Mouse (Mus musculus) NIH3T3 (cell line): ENCODE data around the gene Sptbn1.

Source experiments
- DNase-seq: peaks from one replicate; pipeline ENCODE4 v3.0.0-alpha.2; 2012; ENCODE audit warnings: low read depth

Sptbn1 gene

DNA sequence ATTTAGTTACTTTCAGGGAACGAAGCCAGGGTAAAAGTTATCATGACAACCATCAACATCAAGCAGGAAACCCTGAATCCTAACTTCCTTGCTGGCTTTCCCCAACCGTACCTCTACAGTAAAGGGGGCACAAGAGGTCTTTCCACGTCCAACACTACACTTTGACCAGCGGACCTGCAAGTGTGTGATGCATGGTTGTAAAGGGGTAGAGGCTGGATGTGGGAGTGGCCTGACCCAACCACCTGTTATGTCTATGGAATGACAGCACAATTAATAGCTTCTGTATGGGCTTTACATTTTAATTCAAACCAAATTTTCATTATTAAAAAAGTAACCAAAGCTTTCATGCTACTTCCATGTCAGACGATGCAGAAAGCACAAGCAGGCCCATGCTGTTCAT lies 96.8 kb downstream of the Sptbn1 start:
- DNase-seq, result no peak

DNA sequence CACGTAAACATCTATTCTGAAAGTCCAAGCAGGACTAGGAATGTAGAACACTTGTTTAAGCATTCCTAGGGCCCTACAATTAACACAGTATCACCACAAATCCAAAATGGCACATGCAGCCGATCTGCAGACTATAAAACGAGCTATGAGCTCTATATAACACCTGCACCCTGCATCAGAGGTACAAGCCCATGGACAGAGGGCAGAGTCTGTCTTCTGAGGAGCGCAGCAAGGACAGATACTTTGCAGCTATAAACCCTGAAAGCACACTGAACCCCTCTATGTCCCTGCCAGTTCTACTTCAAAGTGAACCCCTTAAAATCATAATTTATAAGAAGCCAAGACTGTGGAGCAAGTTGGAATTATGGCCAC lies 101.4 kb downstream of the Sptbn1 start:
- DNase-seq, result no peak

DNA sequence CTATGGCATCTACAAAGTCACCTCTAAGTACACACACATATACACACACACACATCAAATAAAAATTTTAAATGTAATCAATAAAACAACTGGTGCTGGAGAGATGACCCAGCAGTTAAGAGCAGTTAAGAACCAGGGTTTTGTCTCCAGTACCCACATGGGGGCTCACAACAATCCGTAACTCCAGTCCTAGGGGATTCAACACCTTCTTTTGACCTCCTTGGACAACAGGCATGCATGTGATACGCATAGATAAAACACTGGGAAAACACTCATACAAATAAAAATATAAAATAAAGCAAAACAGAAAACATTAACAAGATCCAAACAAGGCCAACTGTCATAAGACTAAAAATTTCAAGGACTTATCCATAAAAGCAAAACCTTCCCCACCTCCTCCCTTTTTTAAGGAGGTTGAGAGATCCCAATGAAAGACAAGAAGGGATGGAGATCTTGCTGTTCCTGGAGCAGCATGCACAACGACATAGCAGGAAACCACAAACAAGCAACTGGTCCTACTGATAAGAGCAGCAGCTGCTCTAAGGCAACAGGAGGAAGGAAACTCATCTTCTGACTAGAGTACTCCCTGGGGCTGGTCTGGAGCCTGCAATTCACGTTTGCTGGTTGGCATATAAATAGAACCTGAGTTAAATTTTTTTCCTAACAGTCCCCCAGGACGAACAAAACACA lies 102.0 kb downstream of the Sptbn1 start:
- DNase-seq, result no peak

DNA sequence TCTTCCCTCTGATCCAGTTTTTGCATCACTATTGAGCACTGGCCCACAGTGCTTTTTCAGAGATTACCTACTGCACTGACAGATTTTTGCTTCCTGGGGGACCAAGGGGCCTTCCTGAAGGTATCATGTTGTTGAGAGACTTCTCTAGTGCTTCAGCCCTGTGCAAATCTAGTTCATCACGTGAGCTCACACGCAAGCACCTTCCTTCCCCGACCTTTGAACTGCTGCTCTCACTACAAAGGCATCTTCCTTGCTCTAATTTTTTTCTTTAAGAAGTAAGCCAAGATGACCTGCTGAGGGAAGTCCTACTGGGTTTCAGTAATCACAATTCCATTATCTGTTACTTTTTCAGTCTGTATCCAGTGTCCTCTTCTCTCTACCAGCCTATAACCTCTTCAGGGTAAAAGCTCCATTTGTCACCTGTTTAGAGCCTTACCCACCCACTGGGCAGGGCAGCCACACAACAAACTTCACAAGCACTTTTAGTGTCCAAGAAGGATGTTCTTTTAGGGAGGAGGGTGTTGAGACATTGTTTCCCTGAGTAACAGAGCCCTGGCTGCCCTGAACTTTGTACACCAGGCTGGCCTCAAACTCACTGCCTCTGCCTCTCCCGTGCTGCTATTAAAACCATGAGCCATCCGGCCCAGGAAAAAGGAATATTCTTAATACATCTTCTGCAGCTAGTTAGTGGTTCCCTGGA lies 103.3 kb downstream of the Sptbn1 start:
- DNase-seq, result no peak

DNA sequence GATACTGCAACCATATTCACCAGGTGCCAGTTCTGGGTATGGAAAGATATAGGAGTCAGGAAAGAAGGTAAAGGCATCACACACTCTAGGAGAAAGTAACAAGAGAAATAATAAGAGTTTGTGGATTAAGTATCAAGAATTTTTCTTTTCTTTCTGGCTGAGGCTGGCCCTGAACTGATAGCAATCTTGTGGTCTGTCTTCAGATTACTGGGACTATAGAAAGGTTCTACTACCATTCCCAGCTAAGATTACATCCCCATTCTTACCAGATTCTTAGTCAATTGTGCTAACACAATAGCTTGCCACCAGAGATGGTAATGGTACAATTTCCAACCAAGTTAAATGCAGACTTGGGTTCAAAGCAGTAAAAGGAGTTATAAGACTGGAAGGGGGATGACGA lies 104.1 kb downstream of the Sptbn1 start:
- DNase-seq, result no peak

DNA sequence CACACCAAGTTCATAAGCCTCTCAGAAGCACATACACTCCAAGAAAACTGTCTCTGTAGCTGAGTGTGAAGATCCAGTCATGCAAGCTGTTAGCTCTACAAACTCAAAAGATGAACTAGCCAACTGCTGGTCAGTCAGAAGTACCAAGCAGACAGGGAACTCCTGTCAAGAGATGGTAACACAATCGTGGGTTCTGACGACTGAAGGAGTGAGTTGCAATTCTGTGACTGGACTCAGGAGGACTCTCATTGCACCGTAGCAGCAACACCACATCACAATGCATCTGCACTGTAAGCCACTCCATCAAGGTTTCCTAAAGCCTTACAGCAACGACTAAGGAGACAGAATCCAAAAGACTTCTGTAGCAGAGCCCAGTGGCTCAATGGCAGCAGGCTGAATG lies 104.9 kb downstream of the Sptbn1 start:
- DNase-seq, result peak; percentile 74

DNA sequence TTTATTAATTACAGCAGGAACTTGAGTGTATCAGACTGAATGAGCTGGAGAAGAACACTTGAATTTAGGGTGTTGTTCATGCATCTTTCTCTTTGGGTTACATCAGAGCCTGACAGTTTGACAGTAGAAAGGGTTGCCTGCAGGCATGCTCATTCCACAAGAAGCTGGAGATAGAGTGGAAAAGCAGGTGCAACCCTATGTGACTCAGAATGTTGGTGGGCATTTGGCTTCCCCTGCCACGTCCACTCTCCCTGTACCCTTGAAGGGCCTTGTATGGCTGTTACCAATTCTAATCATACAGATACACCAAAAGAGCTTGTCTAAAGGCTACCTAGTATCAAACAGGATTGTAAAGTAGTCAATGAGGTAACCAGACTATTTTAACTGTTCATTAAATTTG lies 106.2 kb downstream of the Sptbn1 start:
- no peak for DNase-seq

DNA sequence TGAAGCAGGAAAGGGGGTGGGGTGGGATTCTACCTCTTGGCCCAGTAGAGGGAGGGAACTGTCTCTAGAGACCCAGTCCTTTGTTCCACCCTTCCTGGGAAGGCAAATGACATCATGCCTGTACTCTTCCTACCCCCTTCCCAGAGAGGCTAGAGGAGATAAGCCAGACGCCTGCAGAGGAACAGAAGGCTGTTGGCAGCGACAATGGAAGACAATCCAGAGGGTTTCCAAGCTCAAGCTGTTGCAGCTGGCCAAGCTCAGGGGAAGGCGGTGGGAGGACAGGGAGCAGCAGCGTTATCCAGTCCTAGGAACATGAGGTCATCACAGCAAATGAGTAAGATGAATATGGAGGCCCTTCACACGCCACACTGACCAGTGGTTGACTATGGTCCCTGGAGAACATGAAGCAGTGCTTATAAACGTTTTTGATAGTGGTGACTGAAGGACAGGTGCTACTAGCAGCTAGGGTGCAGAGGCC lies 106.8 kb downstream of the Sptbn1 start:
- peak; percentile 30 for DNase-seq

DNA sequence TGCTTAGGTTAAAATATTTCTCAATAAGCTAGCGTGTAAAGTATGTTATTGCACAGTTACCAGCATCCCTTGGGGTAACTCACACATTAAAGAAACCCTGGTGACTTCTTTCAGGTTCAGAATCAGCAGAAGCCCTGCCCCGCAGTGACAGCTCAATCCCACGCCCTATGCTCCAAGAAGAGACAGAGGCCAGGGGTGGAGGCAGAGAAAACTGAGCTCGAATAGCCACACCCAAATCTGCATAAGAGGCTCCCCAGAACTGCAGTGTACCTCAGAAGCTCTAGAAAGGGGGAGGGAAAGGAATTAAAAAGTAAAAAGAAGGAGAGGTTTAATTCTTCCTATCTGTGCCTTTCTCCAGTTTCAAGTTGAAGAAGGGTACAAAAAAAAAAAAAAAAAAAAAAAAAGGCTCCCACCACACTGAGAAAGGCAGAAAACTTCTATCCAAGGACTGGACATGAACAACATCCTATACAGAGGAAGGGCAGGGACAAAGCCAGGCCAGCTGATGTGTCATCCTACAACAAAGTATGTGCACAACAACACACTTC lies 107.3 kb downstream of the Sptbn1 start:
- DNase-seq, result no peak

DNA sequence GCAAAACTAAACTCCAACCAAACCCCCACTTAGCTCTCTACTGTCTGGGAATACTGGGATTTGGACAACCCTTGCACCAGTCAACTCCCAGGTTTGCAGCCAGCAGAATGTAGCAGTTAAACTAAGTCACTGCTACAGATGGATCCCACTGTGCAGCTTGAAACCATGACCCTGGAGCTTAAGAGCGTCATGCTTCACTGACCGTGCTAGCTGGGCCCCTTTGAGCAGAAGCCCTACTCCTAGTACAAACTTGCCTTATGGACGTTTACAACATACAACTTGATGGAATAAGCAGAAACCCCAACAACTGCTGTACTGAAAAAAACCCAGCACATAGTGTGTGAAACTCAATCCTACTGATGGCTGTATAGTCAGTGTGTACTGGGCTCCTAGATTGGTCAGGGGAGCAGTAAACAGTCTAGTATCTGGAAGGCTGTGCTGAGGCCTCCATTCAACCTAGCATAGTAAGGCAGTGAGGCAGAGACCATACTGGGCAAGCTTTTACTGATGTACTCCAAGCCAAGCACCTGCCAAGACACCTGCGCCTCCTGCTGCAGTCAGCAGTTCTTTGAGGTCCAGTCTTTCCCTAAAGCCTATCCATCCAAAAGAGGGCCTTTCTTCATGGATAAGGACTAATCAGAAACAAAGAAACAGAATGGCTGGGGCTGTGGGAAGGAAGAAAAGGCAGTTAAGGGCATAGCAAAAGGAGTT lies 108.3 kb downstream of the Sptbn1 start:
- DNase-seq, result no peak

DNA sequence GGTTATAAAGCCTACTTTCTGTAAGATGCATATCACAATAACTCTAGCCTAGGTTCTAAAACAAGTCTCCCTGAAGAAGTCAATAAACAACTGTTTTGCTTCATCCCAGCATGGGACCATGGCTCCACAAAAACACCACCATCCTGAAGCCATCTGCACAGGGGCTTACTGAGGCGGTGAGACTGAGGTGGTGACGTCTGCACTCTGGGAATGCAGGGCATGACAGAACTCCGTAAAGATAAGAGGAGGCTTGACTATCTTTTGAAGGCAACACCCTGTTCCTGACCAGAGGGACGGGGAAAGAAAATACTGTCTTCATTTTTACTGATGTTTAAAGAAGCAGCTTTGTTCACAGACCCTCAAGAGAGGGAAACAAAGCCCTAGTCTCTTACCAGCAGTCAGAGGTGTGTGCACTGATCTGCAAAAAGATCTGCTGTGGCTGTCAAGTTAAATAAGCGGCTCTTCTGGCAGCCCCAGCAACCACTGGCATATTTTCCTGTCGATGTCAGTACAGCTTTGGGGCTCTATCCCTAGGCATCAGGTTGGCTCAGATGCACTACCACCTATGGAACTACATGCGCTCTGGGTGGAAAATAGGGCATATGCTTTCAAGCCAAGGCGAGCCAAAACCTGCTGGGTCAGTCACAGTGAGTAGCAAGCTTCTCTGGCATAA lies 109.8 kb downstream of the Sptbn1 start:
- no peak for DNase-seq

DNA sequence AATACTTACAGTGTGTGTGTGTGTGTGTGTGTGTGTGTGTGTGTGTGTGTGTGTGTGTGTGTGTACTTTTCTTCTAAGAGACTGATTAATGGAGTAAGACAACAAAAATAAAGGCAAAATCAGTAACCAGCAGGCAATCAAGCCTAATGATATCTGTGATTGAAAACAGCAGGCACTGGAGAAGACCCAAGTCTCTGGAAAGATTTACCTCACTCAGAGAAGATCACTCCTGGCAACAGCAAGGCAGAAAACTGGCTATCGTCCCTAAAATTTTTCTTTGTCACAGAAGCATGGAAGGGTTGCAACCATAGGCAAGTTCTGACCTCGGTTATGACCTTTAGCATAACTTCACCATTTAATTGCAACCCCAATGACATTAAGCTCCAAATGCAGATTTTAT lies 112.1 kb downstream of the Sptbn1 start:
- peak; percentile 55 for DNase-seq

DNA sequence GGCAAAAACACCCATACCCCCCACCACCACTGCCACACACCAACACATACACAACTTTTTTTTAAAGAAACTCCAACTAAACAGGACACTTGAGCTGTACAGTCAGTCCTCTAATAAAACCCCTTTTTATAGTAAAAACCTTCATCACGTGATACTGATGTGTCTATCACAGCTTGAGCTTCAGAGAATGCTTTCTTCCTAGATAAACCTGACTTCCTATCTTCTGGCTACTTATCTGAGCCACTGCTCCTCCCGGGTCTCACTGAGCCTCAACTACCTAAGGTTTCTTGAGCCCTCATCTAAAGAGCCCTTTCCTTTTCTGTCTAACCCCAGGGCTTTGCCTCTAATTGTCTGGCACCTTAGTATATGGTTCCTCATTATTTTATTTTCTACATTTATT lies 113.0 kb downstream of the Sptbn1 start:
- DNase-seq, result no peak

DNA sequence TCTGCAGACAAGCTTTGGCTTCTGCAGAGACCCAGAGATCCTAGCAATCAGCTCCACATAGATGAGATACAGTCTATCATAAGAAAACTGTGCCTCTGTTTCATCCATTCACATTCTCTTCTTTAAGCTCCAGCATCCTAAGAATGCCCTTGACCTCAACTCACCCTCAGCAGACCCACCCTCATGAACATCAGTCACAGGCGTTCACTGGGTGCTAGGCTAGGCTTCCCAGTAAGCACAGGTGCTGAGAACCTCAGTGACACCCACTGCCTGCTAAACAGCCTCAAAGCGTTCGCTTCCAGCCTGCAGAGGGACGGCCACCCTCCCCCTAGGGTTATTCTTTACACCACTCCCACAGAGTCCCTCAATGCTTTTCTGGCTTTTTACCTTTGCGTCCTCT lies 119.1 kb downstream of the Sptbn1 start:
- DNase-seq, result no peak

DNA sequence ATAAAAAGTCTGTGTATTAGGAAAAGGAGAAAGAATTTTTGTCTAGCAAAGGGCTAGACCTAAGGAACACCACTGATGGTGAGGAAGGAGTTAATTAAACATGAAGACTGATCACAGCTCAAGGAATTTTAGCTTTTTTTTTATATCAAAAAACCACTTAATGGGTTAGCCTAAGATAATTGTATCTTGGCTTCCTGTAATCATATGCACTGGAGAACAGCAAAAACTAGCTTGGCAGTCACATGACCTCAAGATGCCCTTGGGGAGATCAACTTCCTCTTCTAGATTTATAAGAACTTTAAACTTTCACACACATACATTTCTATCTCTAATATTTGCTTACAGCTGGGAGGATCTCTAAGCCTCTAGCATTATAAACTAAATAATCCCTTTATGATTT lies 119.6 kb downstream of the Sptbn1 start:
- no peak for DNase-seq

DNA sequence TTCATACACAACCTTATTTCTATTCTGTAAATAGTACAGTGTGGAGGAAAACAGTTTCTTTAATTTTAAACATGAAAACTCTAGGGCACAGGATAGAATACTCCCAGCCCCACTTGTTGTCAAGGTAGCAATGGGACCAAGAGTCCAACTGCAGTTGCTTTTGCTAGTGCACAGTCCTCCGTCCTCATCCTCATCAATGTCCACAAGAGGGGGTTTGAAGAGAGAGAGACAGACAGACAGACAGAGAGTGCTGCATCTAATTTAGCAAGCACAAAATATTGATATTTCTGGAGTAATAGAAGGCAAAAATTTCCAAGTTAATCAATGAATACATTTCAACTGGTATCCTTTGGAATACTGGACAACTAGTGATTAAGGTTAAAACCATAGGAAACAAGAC lies 120.1 kb downstream of the Sptbn1 start:
- DNase-seq, result no peak

DNA sequence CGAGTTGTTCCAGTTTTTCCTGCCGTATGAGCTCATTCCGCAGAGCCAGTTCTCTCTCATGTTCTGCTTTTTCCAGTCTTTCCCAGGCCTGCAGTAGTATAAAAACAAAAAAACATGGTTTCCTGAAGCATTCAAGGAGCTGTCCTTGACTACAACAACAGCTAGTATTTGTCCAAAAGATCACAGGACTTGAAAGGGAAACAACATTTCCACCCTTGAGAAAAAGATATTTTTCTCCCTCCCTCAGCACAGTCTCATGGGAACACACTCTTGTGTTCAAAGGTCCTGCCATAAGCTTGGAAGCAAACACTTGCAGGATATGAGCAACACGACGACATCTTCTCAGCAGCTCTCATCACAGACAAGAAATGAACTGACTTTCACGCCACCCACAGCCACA lies 124.9 kb downstream of the Sptbn1 start:
- no peak for DNase-seq

DNA sequence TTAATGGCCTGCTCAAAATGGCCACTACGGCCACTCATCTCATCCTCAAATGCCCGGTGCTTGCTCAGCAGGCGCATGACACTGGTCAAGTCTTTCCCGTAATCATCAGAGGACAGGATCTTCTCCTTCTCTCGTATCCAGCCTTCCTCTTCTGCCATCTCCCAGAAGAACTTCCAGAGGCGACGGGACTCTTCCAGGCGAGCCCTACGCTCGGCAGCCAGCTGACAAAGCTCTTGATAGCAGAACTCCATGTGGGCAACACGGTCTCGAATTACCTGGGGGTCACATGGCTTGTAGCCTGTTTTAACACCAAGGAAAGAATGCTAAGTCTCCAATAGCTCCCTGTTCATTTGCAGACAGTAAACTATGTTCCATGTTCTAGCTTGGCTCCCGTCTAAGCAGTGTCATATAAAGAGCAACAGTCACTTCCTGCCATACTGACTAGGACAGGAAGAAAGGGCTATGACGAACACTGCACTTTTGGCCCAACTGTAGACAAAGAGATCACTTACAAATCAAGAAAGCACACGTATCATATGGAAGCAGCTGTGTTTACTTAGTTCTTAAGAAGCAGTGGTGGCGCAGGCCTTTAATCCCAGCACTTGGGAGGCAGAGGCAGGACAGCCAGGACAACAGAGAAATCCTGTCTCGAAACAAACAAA lies 128.7 kb downstream of the Sptbn1 start:
- no peak for DNase-seq

DNA sequence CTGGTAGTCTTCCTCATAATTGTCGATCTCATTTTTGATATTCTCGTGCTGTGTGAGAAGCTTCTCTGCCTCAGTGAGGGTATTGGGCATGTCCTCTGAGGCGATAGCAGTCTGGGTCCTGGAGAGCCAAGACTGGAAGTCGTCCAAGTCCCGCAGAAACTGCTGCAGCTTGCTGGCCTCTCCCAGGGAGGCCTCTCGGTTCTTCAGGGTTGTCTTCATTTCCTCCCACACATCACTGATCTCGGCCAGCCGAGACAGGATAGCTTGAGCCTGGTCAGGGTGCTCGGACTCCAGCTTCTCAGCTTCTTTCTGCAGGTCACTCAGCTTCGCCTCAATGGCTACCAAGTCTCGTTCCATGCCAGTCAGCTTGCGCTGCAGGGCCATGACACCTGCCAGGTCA lies 130.9 kb downstream of the Sptbn1 start:
- DNase-seq, result no peak

DNA sequence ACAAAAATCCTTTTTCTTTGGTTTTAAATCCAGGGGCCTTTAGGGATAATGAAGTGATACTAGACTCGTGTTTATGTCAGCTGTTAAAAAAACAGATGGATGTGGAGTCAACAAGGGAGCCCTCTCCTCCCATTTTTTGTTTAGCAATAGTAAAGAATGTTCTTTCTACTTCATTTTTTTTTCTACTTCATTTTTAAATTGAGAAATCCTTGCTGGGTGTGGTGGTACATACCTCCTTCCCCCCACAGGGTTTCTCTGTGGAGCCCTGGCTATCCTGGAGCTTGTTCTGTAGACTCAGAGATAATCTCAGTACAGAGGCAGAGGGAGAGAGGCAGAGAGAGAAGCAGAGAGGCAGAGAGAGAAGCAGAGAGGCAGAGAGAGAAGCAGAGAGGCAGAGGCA lies 133.9 kb downstream of the Sptbn1 start:
- DNase-seq, result peak; percentile 44

DNA sequence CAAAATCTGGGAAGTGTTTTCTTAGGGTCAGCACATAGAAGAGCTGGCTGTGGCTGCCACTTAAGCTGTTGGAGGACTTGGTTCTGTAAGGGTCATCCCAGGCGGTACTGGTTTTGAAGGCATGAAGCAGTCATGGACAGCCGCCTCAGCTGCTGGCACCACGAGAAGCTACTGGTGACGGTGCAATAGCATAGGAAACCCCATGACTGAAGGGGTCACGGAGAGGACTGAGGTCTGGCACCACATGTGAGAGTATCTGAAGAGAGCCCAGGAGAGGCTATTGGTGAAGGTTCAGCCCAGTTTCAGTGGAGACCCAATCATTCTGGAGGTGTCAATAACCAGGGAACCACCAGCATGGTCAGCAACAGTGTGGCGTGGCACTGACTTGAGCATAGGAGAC lies 135.4 kb downstream of the Sptbn1 start:
- no peak for DNase-seq

DNA sequence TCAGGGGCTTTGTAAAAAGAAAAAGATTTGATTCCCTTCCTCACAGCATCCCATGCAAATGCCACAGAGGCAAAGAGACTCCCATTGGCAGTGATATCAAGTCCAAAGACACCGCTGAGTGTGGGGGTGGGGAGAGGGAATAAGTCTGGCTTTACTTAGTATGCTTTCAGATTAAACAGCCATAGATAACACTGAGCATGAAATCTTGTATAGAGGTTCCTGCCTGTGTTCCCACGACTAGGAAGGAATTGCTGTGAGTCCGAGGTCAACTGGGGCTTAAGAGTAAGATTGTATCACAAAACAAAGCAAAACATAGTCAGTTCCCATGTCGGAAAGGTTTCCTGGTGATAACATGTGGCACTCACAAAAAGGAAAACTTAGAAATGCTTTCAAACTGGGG lies 136.3 kb downstream of the Sptbn1 start:
- DNase-seq, result no peak
